14 mouse cellular contexts compared by ENCODE assay signal in genomic region chr4:127833668-127834067, GRCm38 (mm10).
DNase-seq lines count a peak whose midpoint lies in the region.
"Had no signal": no experiment of that assay in that cellular context is flagged by ENCODE, and none has a peak within 500 bp of the region (broad histone marks: within the 10 kb centered on the region; RNA-seq: fewer than 3 reads in every experiment).

No protein-coding gene starts in this region.

- DNase-seq in frontal cortex, postnatal 36 days (ENCODE audit: low spot score in 2 of 2) = peak; percentile 52 to 55
- no peak for DNase-seq in frontal cortex, postnatal 14 days (ENCODE audit: low spot score in 2 of 2)
- peak; percentile 52 to 61 for DNase-seq in left cerebral cortex, adult 18-20 months (ENCODE audit: low spot score in 2 of 2)
- no peak for DNase-seq in left cerebral cortex, adult 8-10 months (ENCODE audit: low spot score in 2 of 2)
- peak; percentile 49 to 71 for DNase-seq in right cerebral cortex, postnatal 36 days (ENCODE audit: low spot score in 2 of 2)
- DNase-seq in right cerebral cortex, postnatal 4 days = no peak
- DNase-seq in telencephalon, adult 2 months (ENCODE audit: low read depth, low spot score) = peak; percentile 63
- no peak for DNase-seq in T-cell, adult 2 months (ENCODE audit: low spot score)
- DNase-seq: adrenal gland, adult 2 months; adrenal gland, postnatal 25 days; cerebellum, adult 2 months; cerebellum, postnatal 10 days; gastrocnemius, adult 2 months; gastrocnemius, postnatal 25 days had no signal

Comparison
In these comparisons a context has a peak if more than half of its experiments do, and no peak if none do; other contexts are left out.
1. DNase-seq: peak in frontal cortex, postnatal 36 days (2 of 2), left cerebral cortex, adult 18-20 months (2 of 2), right cerebral cortex, postnatal 36 days (2 of 2) and telencephalon, adult 2 months (single experiment); none in frontal cortex, postnatal 14 days (0 of 2), left cerebral cortex, adult 8-10 months (0 of 2), right cerebral cortex, postnatal 4 days (single experiment) and T-cell, adult 2 months (single experiment).